Mouse (Mus musculus) fat pad, adult 2 months (tissue): ENCODE results near the gene Nek2.

Source experiments
- DNase-seq: peaks from one replicate; pipeline ENCODE4 v3.0.0-alpha.2; 2011; ENCODE audit warnings: low read depth, low spot score; ENCODE audit errors: extremely low read depth

Nek2 gene

DNA sequence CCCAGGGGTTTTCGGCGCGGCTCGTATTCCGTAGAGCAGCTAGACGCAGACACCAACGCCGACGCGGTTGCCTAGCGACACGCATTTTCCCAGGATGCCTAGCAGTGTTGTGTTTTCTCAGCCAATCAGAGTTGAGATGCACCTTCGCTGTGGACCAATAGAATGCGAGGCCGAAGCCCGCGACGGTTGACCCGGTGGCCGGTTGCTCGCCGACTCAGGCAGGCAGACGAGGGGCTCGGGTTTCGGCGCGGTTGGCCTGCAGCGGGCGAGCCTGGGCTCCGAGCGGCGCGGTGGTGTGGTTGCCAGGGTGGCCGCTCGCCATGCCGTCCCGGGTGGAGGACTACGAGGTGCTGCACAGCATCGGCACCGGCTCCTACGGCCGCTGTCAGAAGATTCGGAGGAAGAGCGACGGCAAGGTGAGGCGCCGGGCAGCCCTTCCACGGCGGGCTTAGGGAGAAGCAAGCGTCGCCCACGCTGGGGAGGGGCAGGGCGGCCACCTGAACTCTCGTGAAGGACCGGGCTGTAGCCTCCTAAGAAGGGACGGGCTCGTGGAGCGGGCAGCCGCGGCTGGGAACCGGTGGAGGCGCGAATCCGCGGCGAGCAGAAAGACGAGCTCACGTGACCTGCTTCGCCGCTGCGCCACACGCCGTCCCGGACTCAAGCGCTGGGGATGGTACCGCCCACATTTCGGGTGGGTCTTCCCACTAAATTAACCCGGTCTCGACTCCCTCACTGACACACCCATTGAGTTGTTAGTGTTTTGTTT is at the start of gene Nek2:
Gene Nek2, plus strand, starts transcription at position 119 of the 766 bp plus-strand sequence.
- peak; percentile 55 for DNase-seq

GRCm38 (mm10) chr1:191774106-191774505 is 47.1 kb upstream of the Nek2 start:
- DNase-seq = no peak

DNA sequence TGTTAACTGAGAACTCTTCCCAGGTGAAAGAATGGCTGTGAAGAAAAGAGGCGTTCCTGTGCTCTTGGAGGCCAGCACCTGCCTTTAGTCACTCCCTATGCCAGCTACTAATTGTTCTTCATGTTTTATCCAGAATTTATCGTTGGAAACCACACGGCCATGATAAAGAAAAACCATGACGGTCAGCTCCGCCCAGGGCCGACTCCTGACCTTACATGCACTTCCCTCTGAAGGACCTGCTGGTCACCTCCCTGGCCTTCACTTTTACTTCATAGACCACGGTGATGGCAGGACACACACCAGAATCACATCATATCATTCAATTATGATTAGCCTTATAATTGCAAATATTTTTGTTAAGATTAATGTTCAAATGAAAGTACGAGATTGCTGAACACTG is 46.1 kb upstream of the Nek2 start:
- DNase-seq = no peak

GRCm38 (mm10) chr1:191777521-191777920 is 43.7 kb upstream of the Nek2 start:
- DNase-seq = no peak

GRCm38 (mm10) chr1:191780470-191780869 is 40.8 kb upstream of the Nek2 start:
- DNase-seq = no peak

DNA sequence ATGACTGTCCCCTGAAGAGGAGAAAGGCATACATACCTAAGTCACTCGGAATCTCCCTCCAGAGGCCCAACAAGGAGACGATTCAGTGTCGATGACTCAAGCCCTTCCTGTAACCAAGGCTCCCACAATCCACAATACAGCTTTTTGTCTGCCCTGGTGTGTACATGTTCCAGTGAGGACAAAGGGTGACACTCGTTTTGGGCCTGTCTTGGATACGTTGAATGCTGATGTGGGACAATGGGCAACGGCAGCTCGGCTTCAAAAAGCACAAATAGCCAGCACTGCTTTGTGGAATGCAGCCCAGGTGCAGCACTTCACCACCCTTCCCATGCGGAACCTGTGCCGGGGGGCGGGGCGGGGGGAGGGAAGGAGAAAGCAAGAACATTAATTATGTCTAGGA is 36.1 kb upstream of the Nek2 start:
- DNase-seq = no peak

- no peak for DNase-seq
These were observed 35.0 kb upstream of the Nek2 start for GRCm38 (mm10) chr1:191786255-191786654.

- DNase-seq = no peak
These were observed 33.9 kb upstream of the Nek2 start for GRCm38 (mm10) chr1:191787379-191787778.

DNA sequence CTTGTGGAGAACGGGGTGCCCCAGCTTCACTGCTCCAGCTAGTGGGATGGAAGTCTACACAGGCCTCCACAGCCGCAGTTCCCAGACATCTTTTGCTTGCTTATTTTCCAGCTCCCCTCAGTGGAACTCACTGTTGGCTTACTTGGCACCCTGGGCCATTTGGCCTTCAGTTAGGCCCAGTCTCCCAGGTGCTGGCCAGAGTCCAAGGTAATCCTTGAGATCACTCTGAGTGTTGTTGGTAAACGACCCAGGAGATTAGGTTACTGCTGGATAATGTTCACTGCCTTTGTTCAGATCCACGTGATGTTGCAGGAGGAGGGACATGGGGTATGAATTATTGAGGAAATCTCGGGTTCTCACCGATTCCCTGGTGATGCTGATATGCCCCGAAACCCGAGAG is 28.3 kb upstream of the Nek2 start:
- DNase-seq = no peak

- DNase-seq = no peak
These were observed 27.2 kb upstream of the Nek2 start for GRCm38 (mm10) chr1:191793888-191794532.

- no peak for DNase-seq
These were observed 24.9 kb upstream of the Nek2 start for GRCm38 (mm10) chr1:191796238-191796896.

GRCm38 (mm10) chr1:191802093-191802819 is 19.0 kb upstream of the Nek2 start:
- peak; percentile 78 for DNase-seq

DNA sequence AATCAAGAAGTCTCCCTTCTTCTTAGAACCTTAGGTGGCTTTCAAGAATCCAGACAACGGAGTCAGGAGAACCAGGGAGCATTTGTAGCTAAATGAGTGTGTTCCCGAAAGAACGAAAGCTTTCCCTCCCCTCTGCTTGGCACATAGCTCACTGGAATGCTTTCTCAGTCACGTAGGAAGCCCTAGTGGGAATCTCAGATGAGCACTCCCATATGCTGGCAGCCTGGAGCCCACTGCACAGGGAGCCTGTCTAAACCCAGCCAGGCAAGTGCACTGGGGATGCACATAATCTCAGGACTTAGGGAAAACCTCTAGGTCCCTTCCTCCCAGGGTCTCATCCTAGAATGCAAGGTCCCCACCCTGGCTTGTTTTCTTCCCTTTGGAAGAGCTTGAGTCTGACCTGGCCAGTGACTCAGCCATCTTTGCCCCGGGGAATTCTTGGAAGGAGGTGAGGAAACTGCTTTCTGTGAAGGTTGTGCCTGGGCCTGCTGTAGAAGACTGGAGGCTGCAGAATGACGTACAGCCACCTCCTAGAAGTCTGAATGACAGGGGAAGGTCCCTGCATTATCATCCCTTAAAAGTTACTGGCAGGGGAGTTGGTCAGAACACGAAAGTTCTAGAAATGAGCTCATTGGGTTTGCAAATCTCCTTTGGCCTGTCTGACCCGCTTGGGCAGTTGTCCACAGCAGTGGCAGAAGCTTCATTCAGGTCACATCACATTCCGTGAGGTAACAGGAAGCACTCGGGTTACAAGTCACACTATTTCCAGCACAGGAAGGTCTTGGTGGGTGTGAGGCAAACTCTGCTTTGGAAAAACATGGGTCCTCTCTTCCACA is 18.2 kb upstream of the Nek2 start:
- peak; percentile 85 for DNase-seq

- no peak for DNase-seq
These were observed 16.5 kb upstream of the Nek2 start for GRCm38 (mm10) chr1:191804747-191805146.

GRCm38 (mm10) chr1:191805788-191806187 is 15.5 kb upstream of the Nek2 start:
- DNase-seq = no peak

GRCm38 (mm10) chr1:191806740-191807139 is 14.5 kb upstream of the Nek2 start:
- no peak for DNase-seq

- no peak for DNase-seq
These were observed 13.3 kb upstream of the Nek2 start for GRCm38 (mm10) chr1:191807979-191808378.

DNA sequence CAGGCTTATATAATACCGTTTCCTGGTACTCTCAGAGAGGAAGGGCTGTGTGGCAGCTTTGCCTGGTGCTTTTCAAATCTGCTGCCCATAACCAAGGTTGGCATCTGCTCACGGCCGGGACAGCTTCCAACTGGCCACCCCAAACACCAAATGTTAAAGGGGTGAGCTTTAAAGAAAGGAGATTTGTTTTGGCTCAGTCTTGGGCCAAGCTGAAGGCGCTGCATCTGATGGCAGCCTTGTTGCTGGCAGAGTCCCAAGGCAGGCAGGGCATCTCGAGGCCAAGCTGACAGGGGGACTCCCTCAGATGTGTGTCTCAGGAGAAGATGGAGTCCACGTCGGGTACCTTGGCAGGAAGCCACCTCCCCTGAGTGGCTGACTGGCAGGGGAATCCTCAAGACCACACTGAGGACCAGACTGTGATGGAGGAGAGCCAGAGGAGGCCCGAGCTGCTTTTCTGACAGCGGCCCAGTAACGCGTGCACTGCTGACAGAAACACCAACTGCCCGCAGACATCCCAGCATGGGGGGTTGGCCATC is 12.5 kb upstream of the Nek2 start:
- DNase-seq = no peak

DNA sequence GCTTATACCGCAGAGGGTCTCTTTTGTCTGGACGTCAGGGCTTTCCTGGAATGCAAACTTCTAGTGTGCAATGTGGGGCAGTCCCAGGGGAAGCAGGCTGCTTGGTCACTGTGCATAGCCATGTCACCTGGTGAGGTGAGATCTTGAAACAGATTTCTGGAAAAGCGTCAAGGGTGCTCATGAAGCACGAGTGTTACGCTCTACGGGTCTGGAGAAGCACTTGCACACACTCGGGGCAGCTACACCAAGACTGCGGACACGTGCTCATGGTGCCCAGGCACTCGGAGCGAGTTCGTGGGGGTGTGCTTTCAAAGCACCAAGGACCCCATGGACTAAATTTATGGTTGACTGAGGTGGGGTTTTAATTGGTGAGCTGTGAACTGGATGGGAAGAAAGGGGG is 9.5 kb upstream of the Nek2 start:
- no peak for DNase-seq
